In genomic region chr4:107380871-107381270, GRCm38 (mm10) we compare ENCODE assay signal across 19 mouse cellular contexts. TPM values are rescaled to one million over a fixed set of nuclear protein-coding genes. Genes with fewer than 3 reads are reported as not detected.
"Had no signal": no experiment of that assay in that cellular context is flagged by ENCODE, and none has a peak within 500 bp of the region (broad histone marks: within the 10 kb centered on the region; RNA-seq: fewer than 3 reads in every experiment).

No protein-coding gene starts in this region.

- H3K9ac ChIP-seq: intestine, embryonic 15.5 days; limb, embryonic 12.5 days; liver, embryonic 13.5 days; liver, postnatal 0 days; lung, embryonic 15.5 days; midbrain, embryonic 15.5 days; neural tube, embryonic 12.5 days; stomach, embryonic 15.5 days had no signal

- H3K4me3 ChIP-seq: intestine, embryonic 15.5 days; layer of hippocampus, adult 2 months; limb, embryonic 12.5 days; liver, embryonic 13.5 days; lung, embryonic 15.5 days; megakaryocyte, embryonic 14.5 days; midbrain, embryonic 15.5 days; neural tube, embryonic 12.5 days; stomach, embryonic 15.5 days had no signal

- H3K9me3 ChIP-seq: intestine, embryonic 15.5 days; limb, embryonic 12.5 days; liver, embryonic 13.5 days; lung, embryonic 15.5 days; megakaryocyte, embryonic 14.5 days; midbrain, embryonic 15.5 days; neural tube, embryonic 12.5 days; stomach, embryonic 15.5 days had no signal

- ATAC-seq: intestine, embryonic 15.5 days; liver, postnatal 0 days; midbrain, embryonic 15.5 days had no signal

- H3K4me1 ChIP-seq: intestine, embryonic 15.5 days; limb, embryonic 12.5 days; liver, embryonic 13.5 days; lung, embryonic 15.5 days; midbrain, embryonic 15.5 days; neural tube, embryonic 12.5 days; stomach, embryonic 15.5 days had no signal

- H3K27ac ChIP-seq: intestine, embryonic 15.5 days; kidney, postnatal 0 days; layer of hippocampus, adult 2 months; limb, embryonic 12.5 days; liver, embryonic 13.5 days; lung, embryonic 15.5 days; macrophage; midbrain, embryonic 15.5 days; neural tube, embryonic 12.5 days; stomach, embryonic 15.5 days had no signal

- H3K4me2 ChIP-seq: intestine, embryonic 15.5 days; limb, embryonic 12.5 days; liver, embryonic 13.5 days; lung, embryonic 15.5 days; midbrain, embryonic 11.5 days; midbrain, embryonic 15.5 days; neural tube, embryonic 12.5 days; stomach, embryonic 15.5 days had no signal

- H3K27me3 ChIP-seq: intestine, embryonic 15.5 days; limb, embryonic 12.5 days; liver, embryonic 13.5 days; lung, embryonic 15.5 days; megakaryocyte, embryonic 14.5 days; midbrain, embryonic 15.5 days; neural tube, embryonic 12.5 days; stomach, embryonic 15.5 days had no signal

- DNase-seq: liver; liver, embryonic 13.5 days; liver, postnatal 0 days; lung, postnatal 14 days; retina, postnatal 1 day; right cerebral cortex, postnatal 4 days; spleen, adult 18-20 months; thymus, postnatal 36 days had no signal

RNA-seq across cellular contexts. Expression of gene Glis1, which starts 53.5 kb away (rescaled TPM):
- polyA plus RNA-seq: macrophage had no signal
